Mouse (Mus musculus) mesoderm, embryonic 11.5 days (tissue): ENCODE measurements around the gene Smpdl3b.

ENCODE experiments used
- DNase-seq: peaks from one replicate; pipeline ENCODE4 v3.0.0-alpha.2; 2012; ENCODE audit warnings: low read depth, low spot score

Gene Smpdl3b

DNA sequence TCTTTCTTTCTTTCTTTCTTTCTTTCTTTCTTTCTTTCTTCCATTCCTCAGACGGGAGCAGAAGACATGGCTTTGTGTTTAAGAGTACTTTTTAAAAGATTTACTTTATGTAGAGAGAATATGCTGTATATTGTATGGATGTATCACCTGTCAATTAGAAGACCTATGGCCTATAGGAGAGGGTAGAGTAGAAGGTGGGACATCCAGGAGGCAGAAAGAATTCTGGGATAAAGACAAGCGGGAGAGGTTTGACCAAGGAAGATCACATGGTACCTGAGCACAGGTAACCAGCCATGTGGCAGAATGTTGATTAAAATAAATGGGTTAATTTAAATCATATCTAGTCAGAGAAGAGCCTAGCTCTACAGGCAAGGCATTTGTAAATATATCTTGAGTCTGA lies 22.3 kb downstream of the Smpdl3b start:
- no peak for DNase-seq

DNA sequence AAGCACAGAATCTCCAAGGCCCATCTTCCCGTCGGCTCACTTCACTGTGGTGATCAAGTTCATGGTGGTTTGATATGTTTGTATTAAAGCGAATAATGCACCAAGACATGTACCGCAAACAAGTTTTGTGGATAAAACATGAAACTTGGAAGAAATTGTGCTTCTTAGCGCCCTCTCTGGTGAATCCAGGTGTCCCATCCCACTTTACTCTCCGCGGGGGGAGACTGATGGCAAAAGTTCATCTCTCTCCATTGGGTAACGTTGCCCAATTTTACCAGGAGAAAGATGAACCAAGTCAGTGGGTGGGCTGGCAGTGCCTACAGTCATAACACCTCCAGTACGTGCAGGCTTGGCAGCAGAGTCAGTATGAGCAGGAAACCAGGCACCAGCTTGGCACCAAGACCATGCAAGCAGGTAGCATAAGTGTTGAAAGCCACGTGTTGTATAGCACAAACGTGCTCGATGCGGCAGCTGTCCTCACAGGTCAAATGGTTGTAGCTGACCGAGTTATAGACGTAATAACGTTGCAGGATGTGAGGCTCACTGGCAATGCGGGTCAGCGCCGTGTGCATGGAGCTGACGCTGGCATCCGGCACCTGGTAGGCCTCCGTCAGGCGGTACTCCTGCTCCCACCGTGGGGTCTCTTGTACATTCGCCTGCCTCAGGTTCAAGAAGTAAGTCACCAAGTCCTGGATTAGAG lies 23.8 kb downstream of the Smpdl3b start:
- no peak for DNase-seq

DNA sequence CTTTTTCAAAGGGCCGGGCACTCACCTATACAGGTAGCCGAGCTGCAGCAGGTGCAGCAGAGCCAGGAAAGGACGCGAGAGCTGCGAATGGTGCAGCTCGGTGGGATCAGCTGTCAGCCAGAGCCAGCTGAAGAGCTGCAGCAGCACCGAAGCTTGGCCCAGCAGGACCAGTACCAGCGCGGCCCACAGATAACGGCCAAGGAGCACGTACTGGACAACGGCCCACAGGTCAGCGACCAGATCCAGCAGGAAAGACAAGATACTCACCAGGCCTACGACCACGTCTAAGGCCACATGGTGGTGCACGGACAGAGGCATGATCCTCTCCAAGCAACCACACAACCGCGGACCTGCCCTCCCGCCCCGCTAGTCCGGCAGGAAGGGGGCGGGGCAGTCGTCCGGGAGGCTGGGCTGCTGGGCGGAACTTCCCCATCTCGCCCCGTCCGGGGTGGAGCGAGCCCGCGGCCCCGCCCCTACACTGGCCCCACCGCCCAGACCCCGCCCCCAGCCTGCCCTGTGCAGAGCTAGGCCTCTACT lies 24.8 kb downstream of the Smpdl3b start, which contains the start of gene Xkr8:
Gene Xkr8 (minus strand): TSS at position 399 of the 537 bp plus-strand sequence.
- DNase-seq: peak; percentile 84

DNA sequence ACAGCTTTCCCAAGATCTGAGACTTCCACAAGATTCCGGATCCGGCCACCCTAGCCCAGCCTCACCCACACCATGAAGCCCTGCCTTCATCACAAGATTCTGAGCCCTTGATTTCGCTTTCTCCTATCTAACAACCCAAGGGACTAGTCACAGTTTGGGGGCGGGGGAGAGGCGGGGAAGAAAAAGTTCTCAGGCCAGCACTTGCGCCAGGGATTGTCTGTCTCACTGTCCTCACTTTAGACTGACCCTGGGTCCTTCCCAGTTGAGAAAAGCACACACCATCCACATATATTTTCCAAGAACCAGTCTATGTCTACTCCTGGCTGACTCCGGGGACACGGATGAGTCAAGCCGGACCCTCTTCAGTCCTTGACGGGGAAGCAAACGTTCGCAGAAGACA lies 25.4 kb downstream of the Smpdl3b start:
- no peak for DNase-seq

- no peak for DNase-seq
Measured at GRCm38 (mm10) chr4:132728233-132728632, 28.8 kb downstream of the Smpdl3b start.

- DNase-seq: no peak
Measured at GRCm38 (mm10) chr4:132718251-132718650, 38.8 kb downstream of the Smpdl3b start.

DNA sequence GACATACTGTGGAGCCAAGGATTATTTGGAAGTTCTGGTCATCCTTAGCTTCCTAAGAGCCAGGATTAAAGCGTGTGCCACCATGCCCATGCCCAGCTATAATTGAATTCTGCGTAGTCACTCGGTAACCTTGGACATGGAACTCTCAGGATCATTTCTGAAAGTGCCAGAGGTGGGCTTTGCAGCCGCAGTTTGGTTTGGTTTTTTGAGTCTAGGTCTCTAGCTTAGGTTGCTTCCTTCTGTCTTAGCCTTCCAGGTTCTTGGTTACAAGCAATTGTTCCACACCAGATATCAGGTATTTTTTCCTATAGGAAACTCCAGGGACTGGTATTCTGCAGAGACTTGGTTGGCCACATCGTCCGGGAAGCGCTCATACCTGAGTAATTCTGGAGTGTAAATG lies 43.9 kb downstream of the Smpdl3b start:
- DNase-seq: no peak

DNA sequence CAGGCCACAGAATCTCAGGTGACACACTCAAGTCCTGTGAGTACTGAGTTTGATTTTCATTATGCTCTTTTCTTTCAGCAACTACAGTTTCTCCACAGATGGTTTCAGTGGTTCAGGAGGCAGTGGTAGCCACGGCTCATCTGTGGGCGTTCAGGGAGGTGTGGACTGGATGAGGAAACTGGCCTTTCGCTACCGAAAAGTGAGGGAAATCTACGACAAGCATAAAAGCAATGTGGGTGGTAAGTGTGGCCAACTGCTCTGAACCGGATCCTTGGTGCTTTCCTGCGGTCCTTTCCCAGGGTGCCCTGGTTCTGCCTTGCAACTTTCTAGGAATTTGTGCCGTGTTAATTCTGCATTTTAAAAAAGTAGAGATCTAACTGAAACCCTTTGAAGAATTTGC lies 50.2 kb downstream of the Smpdl3b start:
- DNase-seq: no peak

GRCm38 (mm10) chr4:132702076-132702475 lies 55.0 kb downstream of the Smpdl3b start:
- no peak for DNase-seq

- no peak for DNase-seq
Measured at GRCm38 (mm10) chr4:132693366-132693765, 63.7 kb downstream of the Smpdl3b start.

- no peak for DNase-seq
Measured at GRCm38 (mm10) chr4:132689634-132690033, 67.4 kb downstream of the Smpdl3b start.
